Mouse (Mus musculus) G1E-ER4 (cell line): ENCODE measurements around the gene Rere. TPM values are rescaled to one million over a fixed set of nuclear protein-coding genes. Genes with fewer than 3 reads are reported as not detected.

Experiments used
- GATA1 ChIP-seq: IDR thresholded peaks from one replicate; pipeline ENCODE4 v1.8.0; 2012; ENCODE audit warnings: low read length, inconsistent platforms
- polyA plus RNA-seq: library from polyadenylated mRNA; stranded (reverse); fragments of >175 nt; gene quantifications from 2 replicates; pipeline ENCODE4 v1.2.3, GENCODE M21; 2012

Rere gene
- polyA plus RNA-seq, 1 experiment, result 282 TPM

- TF ChIP-seq GATA1, result no peak
Observed at GRCm38 (mm10) chr4:150653072-150653599, 371.7 kb downstream of the Rere start.

DNA sequence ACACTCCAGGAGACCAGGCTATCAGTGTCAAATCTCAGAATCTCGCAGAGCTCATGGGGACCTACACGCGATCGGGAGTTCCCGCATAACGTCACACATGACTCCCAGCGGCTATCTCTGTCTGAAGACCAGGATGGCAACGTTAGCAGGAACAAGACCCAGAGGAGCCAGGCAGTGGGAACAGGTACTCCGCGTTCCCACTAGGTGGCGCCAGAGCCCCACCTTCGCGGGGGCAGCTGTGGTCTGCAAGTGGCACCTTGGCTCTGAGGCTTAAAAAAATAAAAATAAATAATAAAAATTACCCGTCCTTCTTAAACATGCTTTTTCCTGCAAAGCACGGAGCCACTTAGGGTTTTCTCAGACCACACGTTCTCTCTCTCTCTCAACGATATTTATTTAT lies 374.5 kb downstream of the Rere start:
- no peak for TF ChIP-seq GATA1

DNA sequence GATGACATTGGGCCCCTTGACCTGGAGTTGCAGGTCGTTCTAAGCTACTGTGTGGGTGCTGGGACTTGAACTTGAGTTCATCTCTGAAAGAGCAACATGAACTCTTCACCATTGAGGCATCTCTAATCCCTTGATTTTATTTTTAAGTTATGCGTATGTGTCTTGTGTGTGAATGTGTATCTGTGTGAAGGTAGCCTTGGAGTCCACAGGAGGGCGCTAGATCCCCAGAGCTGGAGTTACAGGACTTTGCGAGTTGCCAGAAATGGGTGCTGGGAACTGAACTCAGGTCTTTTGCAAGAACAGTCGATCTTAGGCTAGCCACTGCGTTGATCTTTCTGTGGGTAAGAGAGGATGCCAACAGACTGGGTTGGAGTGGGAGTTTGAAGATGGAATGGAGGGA lies 375.1 kb downstream of the Rere start:
- TF ChIP-seq GATA1, result no peak

- TF ChIP-seq GATA1, result no peak
Observed at GRCm38 (mm10) chr4:150659926-150660610, 378.6 kb downstream of the Rere start.

DNA sequence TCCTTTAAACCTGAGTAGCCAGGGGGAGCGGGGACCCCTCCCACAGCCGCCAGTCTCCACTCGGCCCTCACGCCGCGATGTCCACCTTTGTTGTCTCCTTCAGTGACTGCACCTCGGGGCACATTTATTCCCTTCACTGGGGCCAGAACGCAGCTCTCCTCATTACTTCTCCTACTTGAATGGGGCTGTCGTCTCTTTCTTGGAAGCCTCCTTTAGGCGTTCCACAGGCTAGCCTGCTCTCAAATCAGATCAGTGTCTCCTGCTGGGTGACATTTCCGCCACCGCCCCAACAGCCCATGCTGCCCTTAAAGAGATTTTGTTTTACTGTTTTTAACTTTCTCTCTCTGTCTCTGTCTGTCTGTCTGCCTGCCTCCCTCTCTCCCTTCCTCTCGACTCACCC lies 380.4 kb downstream of the Rere start:
- TF ChIP-seq GATA1, result no peak

DNA sequence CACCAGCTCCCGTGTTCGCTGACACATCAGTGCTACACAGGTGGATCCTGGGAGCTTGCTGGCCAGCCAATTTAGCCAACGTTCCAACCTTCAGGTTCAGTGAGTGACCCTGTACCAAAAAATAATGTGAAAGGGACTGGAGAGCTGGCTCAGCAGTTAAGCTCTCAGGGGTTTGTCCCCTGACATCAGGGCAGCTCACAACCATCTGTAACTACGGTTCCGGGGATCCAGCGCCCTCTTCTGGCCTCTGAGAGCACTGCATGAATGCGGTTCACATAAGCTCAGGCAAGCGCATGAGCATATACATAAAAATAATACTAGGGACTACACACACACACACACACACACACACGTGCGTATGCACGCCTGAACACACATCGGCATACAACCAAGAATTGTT lies 381.7 kb downstream of the Rere start:
- TF ChIP-seq GATA1, result no peak

DNA sequence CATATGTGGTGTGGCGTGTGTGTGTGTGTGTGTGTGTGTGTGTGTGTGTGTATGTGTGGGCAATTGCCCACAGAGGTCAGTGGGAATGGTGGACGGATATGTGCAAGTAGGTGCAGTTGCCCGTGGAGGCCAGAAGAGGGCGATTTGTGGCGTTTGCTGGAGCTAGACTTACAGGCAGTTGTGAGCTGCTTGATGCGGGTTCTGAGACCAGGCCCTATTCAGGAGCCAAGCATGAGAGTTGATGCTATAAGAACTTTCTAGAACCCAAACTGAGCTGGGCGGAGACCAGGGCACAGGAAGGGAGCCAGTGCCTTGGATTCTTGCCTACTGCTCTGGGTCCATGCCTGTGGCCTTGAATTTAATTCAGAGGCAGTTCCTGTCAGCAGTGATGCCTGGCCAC lies 383.3 kb downstream of the Rere start:
- no peak for TF ChIP-seq GATA1

DNA sequence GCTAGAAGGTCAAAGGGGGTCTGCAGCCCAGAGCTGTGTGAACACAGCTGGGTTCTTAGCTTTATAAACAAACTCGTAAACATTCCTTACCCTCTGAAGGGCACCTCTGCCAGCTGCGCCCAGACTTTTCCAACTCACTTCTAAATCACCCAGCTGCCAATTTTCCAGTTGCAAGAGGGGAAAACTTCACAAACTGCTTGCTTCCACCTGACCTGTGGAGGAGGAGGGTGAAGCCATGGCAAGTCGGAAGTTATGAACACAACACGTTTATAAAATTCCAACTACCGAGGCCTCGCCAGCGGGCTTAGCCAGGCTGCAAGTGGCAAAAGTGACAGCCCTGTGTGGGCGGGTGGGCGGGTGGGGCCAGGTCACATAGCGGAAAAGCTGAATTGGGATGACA lies 384.4 kb downstream of the Rere start:
- no peak for TF ChIP-seq GATA1

Other genes with a start within 250 kb of the Rere start
- 0.02 TPM in 2 replicates for gene Gpr157, start 194.3 kb upstream of the Rere start, polyA plus RNA-seq
- not detected in 2 replicates for gene Slc2a5, start 162.4 kb upstream of the Rere start, polyA plus RNA-seq
- gene Slc2a7, start 132.7 kb upstream of the Rere start, polyA plus RNA-seq, result not detected in 2 replicates
- not detected in 2 replicates for gene Car6, start 80.3 kb upstream of the Rere start, polyA plus RNA-seq
- 500 and 1,115 TPM in 2 replicates for gene Eno1, start 44.9 kb upstream of the Rere start, polyA plus RNA-seq